Mouse (Mus musculus): Measurements from ENCODE around the gene Dhps. TPM values are rescaled to one million over a fixed set of nuclear protein-coding genes. Genes with fewer than 3 reads are reported as not detected.

Gene Dhps
- polyA plus RNA-seq, 1 experiment from 2014 or later = 70.5 TPM

DNA sequence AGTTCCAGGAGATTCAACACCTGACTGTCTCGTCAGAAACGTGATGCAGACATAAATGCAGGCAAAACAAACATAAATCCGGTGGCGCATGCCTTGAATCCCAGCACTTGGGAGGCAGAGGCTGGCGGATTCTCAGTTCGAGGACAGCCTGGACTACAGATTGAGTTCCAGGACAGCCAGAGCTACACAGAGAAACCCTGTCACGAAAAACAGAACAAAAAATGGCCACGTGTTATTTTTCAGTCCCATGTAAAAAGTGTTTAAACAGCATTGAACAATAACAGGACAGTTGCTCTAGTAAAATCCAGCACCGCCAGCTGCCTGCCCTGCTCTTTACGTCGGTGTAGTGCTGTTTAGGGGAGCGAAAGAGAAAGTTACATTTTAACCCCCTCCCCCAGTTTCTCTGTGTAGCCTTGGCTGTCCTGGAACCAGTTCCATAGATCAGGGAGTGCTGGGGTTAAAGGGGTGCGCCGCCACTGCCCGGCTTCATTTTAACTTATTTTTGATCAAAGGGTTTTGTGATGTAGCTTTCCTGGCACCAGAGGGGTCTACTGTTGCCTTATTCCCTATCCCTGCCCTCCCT lies 35.7 kb upstream of the Dhps start:
- 1% methylated on average over 15 of the region's 15 CpGs for WGBS
- peaks cover 48% of the 10 kb centered on the region for H3K36me3 ChIP-seq (replicated peaks)

GRCm38 (mm10) chr8:85036381-85036717 lies 35.2 kb upstream of the Dhps start:
- Histone ChIP-seq H3K9me3 (no peaks in the 10 kb centered on the region), H3K4me3 (peak overlapping the region; percentile 94), H3K27me3 (replicated peaks; ENCODE audit: low read depth, poor library complexity, severe bottlenecking) (no peaks in the 10 kb centered on the region), H3K36me3 (replicated peaks) (peaks cover 48% of the 10 kb centered on the region), H3K27ac (replicated peaks) (peak overlapping the region; percentile 96), H3K4me1 (peaks cover 42% of the 10 kb centered on the region)
- 0% methylated on average over 9 of the region's 9 CpGs for WGBS
- DNase-seq (ENCODE audit: low spot score) = no peak

More for the DNA sequence above, 35.7 kb upstream of the Dhps start:
- peak overlapping the region; percentile 94 for H3K4me3 ChIP-seq
- H3K27me3 ChIP-seq (replicated peaks; ENCODE audit: low read depth, poor library complexity, severe bottlenecking) = no peaks in the 10 kb centered on the region
- H3K4me1 ChIP-seq = peaks cover 42% of the 10 kb centered on the region
- no peaks in the 10 kb centered on the region for H3K9me3 ChIP-seq
- peak; percentile 51 for DNase-seq (ENCODE audit: low spot score)
- H3K27ac ChIP-seq (replicated peaks) = peak overlapping the region; percentile 96

DNA sequence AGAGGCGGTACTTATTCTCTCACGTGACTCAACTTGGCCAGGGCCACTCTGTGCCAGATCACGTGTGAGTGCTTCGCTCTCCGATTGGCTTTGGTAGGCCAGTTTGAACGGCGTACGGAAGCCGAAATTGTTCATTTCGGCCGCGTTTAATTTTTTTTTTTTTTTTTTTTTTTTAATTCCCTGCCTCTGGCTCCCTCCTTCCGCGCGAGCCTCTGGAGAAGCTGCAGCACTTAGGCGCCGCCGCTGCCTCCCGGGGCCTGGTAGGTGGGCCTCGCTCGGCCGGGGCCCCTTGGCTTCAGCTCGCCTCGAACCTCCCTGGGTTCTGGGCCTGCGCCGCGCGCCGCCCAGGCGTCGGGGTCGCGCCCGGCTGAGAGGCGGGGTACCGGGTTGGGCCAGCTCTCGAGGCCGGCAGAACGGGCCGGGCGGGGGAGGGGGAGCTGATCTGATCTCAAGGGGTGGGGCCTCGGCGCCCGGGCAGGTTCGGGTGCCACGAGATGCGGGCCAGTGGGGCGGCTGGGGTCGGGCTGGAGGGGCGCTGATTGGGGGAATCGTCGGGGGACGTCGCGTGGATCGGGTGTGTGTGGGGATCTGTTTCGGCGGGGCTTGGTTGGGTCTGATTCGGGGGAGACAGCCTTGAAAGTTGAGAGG lies 34.7 kb upstream of the Dhps start, which contains the start of gene Tnpo2:
Tnpo2 (plus strand) TSS at position 198 of the 648 bp plus-strand sequence.
- Histone ChIP-seq H3K27ac (replicated peaks) (peak within 1 kb of the TSS; percentile 96), H3K4me3 (peak within 1 kb of the TSS; percentile 94), H3K4me1 (peaks cover 42% of the 10 kb centered on the region), H3K36me3 (replicated peaks) (peaks cover 48% of the 10 kb centered on the region), H3K27me3 (replicated peaks; ENCODE audit: low read depth, poor library complexity, severe bottlenecking) (no peaks in the 10 kb centered on the region), H3K9me3 (no peaks in the 10 kb centered on the region)
- WGBS = under 1% methylated on average over 59 of the region's 59 CpGs
- peak; percentile 92 for DNase-seq (ENCODE audit: low spot score)

- peaks cover 42% of the 10 kb centered on the region for H3K4me1 ChIP-seq
- peak; percentile 84 for DNase-seq (ENCODE audit: low spot score)
- peak overlapping the region; percentile 96 for H3K27ac ChIP-seq (replicated peaks)
- no peaks in the 10 kb centered on the region for H3K27me3 ChIP-seq (replicated peaks; ENCODE audit: low read depth, poor library complexity, severe bottlenecking)
- peak overlapping the region; percentile 94 for H3K4me3 ChIP-seq
- WGBS = 0% methylated on average over 14 of the region's 14 CpGs
- H3K9me3 ChIP-seq = no peaks in the 10 kb centered on the region
- H3K36me3 ChIP-seq (replicated peaks) = peaks cover 48% of the 10 kb centered on the region
Observed at GRCm38 (mm10) chr8:85037366-85037680, 34.2 kb upstream of the Dhps start.

DNA sequence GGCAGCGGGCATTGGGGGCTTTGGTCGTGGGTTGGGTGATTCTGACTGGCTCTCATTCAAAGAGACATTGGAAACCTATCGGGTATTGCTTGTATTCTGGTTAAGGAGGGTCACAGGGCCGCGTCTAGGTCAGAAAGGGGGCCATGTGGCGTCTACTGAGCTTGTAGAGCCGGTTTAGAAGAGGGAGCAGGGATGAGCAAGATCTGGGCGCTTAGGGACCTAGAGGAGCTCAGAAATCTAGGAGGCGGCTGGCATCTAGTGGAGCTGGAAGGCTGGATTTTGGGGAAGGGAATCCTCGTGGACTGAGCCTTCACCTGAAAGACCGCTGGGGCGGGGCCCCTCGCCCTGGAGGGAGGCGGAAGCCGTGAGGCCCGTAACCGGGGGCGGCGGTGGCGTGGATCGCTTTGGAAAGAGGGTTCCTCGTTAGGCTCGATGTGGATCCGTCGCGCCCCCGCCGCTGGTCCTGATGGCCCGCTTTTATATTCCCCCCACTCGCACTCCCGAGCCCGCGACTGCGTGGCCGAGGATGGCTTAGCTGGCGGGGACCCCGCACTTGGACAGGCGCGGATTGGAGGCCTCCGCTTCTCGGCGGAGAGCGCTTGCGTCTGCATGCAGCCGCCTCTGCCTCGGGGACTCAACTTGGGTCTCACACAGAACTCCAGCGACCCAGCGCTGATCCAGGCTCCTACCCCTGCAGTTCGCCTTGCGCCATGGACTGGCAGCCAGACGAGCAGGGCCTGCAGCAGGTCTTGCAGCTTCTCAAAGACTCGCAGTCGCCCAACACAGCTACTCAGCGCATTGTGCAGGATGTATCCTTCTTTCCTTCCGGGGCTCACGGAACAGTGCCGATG lies 33.7 kb upstream of the Dhps start:
- DNase-seq (ENCODE audit: low spot score) = peak; percentile 66
- Histone ChIP-seq H3K27ac (replicated peaks) (peak overlapping the region; percentile 96), H3K27me3 (replicated peaks; ENCODE audit: low read depth, poor library complexity, severe bottlenecking) (no peaks in the 10 kb centered on the region), H3K36me3 (replicated peaks) (peaks cover 48% of the 10 kb centered on the region), H3K4me1 (peaks cover 42% of the 10 kb centered on the region), H3K4me3 (peak overlapping the region; percentile 94), H3K9me3 (no peaks in the 10 kb centered on the region)
- under 1% methylated on average over 57 of the region's 57 CpGs for WGBS

DNA sequence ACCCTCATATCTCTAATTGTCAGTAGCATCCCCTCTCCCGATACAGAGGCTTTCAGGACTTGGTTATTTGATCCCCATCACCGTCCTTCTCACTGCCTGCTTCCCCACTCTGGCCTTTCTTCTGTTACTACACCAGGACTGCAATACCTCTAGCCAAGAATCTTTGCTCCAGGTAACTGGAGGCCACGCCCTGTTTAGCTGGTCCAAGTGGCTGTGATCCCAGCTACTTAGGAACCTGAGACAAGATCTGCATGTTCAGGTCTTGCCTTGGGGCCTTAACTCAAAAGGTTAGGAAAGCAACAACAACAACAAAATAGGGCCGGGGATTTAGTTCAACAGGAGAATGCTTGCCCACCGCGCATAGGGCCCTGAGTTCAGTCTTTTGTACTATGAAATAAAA lies 27.9 kb upstream of the Dhps start:
- Histone ChIP-seq H3K4me1 (peaks cover 14% of the 10 kb centered on the region), H3K9me3 (no peaks in the 10 kb centered on the region), H3K36me3 (replicated peaks) (peaks cover 90% of the 10 kb centered on the region)

DNA sequence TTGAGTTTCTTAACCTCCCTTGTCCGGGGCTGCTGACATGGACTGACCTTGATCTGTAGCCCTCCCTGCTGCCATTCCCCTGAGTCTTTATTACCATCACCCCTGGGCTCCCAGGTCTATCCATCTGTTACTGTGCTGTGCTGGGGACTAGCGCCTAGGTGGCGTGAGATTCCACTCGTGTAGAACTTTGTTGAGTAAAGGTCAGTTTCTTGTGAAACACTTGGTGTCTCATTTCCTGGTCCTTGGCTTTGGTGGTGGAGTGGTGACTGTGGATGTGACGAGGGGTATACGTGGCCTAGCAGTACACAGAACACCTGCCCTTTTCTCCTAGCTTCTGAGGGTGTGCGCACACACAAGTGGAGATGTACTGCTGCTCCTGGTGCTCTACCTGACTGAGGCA lies 14.2 kb upstream of the Dhps start:
- Histone ChIP-seq H3K9me3 (no peaks in the 10 kb centered on the region), H3K4me3 (no peak overlapping the region), H3K4me1 (peaks cover 23% of the 10 kb centered on the region), H3K27me3 (replicated peaks; ENCODE audit: low read depth, poor library complexity, severe bottlenecking) (no peaks in the 10 kb centered on the region), H3K27ac (replicated peaks) (no peak overlapping the region), H3K36me3 (replicated peaks) (peaks cover 63% of the 10 kb centered on the region)
- no peak for DNase-seq (ENCODE audit: low spot score)
- 85% methylated on average over 7 of the region's 7 CpGs for WGBS

More for the DNA sequence above, 27.9 kb upstream of the Dhps start:
- Histone ChIP-seq H3K27me3 (replicated peaks; ENCODE audit: low read depth, poor library complexity, severe bottlenecking) (no peaks in the 10 kb centered on the region), H3K27ac (replicated peaks) (no peak overlapping the region), H3K4me3 (no peak overlapping the region)
- 90% methylated on average over 6 of the region's 6 CpGs for WGBS
- DNase-seq (ENCODE audit: low spot score) = no peak

GRCm38 (mm10) chr8:85059879-85060616 lies 11.5 kb upstream of the Dhps start, which contains the start of gene Fbxw9:
TSS of gene Fbxw9 (plus strand) at chr8:85060055.
- DNase-seq (ENCODE audit: low spot score) = peak; percentile 91
- H3K4me3 ChIP-seq = peak within 1 kb of the TSS; percentile 89
- peak within 1 kb of the TSS; percentile 63 for H3K27ac ChIP-seq (replicated peaks)
- H3K27me3 ChIP-seq (replicated peaks; ENCODE audit: low read depth, poor library complexity, severe bottlenecking) = no peaks in the 10 kb centered on the region
- no peaks in the 10 kb centered on the region for H3K9me3 ChIP-seq
- H3K4me1 ChIP-seq = peaks cover 23% of the 10 kb centered on the region
- H3K36me3 ChIP-seq (replicated peaks) = peaks cover 49% of the 10 kb centered on the region
- 1% methylated on average over 53 of the region's 53 CpGs for WGBS

- no peak for DNase-seq (ENCODE audit: low spot score)
- H3K4me1 ChIP-seq = peaks cover 17% of the 10 kb centered on the region
- H3K27me3 ChIP-seq (replicated peaks; ENCODE audit: low read depth, poor library complexity, severe bottlenecking) = no peaks in the 10 kb centered on the region
- WGBS = 92% methylated on average over 4 of the region's 4 CpGs
- H3K36me3 ChIP-seq (replicated peaks) = peaks cover 47% of the 10 kb centered on the region
- H3K9me3 ChIP-seq = no peaks in the 10 kb centered on the region
- H3K4me3 ChIP-seq = no peak overlapping the region
- H3K27ac ChIP-seq (replicated peaks) = no peak overlapping the region
Observed at GRCm38 (mm10) chr8:85062603-85063002, 9.0 kb upstream of the Dhps start.

- DNase-seq (ENCODE audit: low spot score) = no peak
- Histone ChIP-seq H3K36me3 (replicated peaks) (peaks cover 46% of the 10 kb centered on the region), H3K27me3 (replicated peaks; ENCODE audit: low read depth, poor library complexity, severe bottlenecking) (no peaks in the 10 kb centered on the region), H3K4me1 (peaks cover 17% of the 10 kb centered on the region), H3K9me3 (no peaks in the 10 kb centered on the region), H3K4me3 (no peak overlapping the region), H3K27ac (replicated peaks) (no peak overlapping the region)
- WGBS = 47% methylated on average over 2 of the region's 2 CpGs
Observed at GRCm38 (mm10) chr8:85065213-85065612, 6.3 kb upstream of the Dhps start.

DNA sequence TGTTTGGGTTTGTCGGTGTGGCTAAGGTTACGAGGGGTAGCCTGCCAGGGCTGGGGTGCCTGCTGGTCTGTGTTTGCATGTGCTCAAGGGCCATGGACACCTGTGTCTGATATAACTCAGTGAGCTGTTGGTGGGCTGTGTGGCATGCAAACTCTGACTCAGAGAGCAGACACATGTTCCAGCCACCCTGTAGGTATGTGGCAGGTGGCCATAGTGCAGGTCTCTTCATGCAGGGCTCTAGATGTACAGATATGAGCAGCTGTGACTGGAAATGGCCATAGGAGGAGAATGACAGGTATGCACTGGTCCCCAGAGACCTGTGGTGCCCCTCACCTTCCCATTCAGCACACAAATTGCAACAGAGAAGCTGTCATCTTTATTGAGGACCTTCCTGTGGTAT lies 4.4 kb upstream of the Dhps start:
- H3K9me3 ChIP-seq = no peaks in the 10 kb centered on the region
- H3K27ac ChIP-seq (replicated peaks) = no peak overlapping the region
- peaks cover 12% of the 10 kb centered on the region for H3K4me1 ChIP-seq
- 93% methylated on average over 2 of the region's 2 CpGs for WGBS
- H3K36me3 ChIP-seq (replicated peaks) = peaks cover 42% of the 10 kb centered on the region
- no peak overlapping the region for H3K4me3 ChIP-seq
- H3K27me3 ChIP-seq (replicated peaks; ENCODE audit: low read depth, poor library complexity, severe bottlenecking) = no peaks in the 10 kb centered on the region
- no peak for DNase-seq (ENCODE audit: low spot score)

- Histone ChIP-seq H3K27ac (replicated peaks) (no peak within 1 kb of the TSS), H3K4me3 (no peak within 1 kb of the TSS), H3K27me3 (replicated peaks; ENCODE audit: low read depth, poor library complexity, severe bottlenecking) (no peaks in the 10 kb centered on the region), H3K36me3 (replicated peaks) (peaks cover 35% of the 10 kb centered on the region), H3K9me3 (no peaks in the 10 kb centered on the region), H3K4me1 (peaks cover 19% of the 10 kb centered on the region)
- DNase-seq (ENCODE audit: low spot score) = no peak
Observed at GRCm38 (mm10) chr8:85067982-85068381, 3.6 kb upstream of the Dhps start, which contains the start of gene Gm5741. TSS of gene Gm5741 (minus strand) at chr8:85067982.
